Mouse (Mus musculus) heart, embryonic 16.5 days (tissue): ENCODE measurements around the gene Gm28038. TPM values are rescaled to one million over a fixed set of nuclear protein-coding genes. Genes with fewer than 3 reads are reported as not detected.
A peak's percentile ranks its signal among the peaks of the same experiment; 100 is the strongest.

Experiments used
- ATAC-seq: fragments of 200-750 bp; cut with Nextera tagmentation; replicated peaks from 2 replicates; pipeline ENCODE4 v1.8.0; 2017; ENCODE audit warnings: moderate number of reproducible peaks; ENCODE audit not compliant: insufficient read depth, low FRiP score; ENCODE audit errors: extremely low read depth
- H3K27ac ChIP-seq: fragments of 300-500 bp; sonication (generic); 2 replicates; pipeline ENCODE4 v1.5.1; 2014; ENCODE audit warnings: mild to moderate bottlenecking, low read length, control low read depth, moderate library complexity
- H3K27me3 ChIP-seq: fragments of 300-500 bp; sonication (generic); 2 replicates; pipeline ENCODE4 v1.6.1; 2014; ENCODE audit warnings: low read length, mixed read lengths; ENCODE audit not compliant: control insufficient read depth, insufficient read depth
- H3K36me3 ChIP-seq: fragments of 300-500 bp; sonication (generic); 2 replicates; pipeline ENCODE4 v1.6.1; 2014; ENCODE audit not compliant: control insufficient read depth, insufficient read depth
- H3K4me1 ChIP-seq: fragments of 300-500 bp; sonication (generic); 2 replicates; pipeline ENCODE4 v1.6.1; 2014; ENCODE audit warnings: low read length, mixed read lengths; ENCODE audit not compliant: control insufficient read depth, insufficient read depth
- H3K4me2 ChIP-seq: fragments of 300-500 bp; sonication (generic); 2 replicates; pipeline ENCODE4 v1.6.1; 2014; ENCODE audit warnings: low read depth, mild to moderate bottlenecking, control low read depth, low read length
- H3K4me3 ChIP-seq: fragments of 300-500 bp; sonication (generic); 2 replicates; pipeline ENCODE4 v1.5.1; 2014; ENCODE audit warnings: mild to moderate bottlenecking, control low read depth, low read length
- H3K9ac ChIP-seq: fragments of 300-500 bp; sonication (generic); 2 replicates; pipeline ENCODE4 v1.6.1; 2014; ENCODE audit warnings: low read length, control low read depth
- H3K9me3 ChIP-seq: fragments of 300-500 bp; sonication (generic); replicated peaks from 2 replicates; pipeline ENCODE4 v1.6.1; 2016; ENCODE audit warnings: low read length; ENCODE audit not compliant: control insufficient read depth
- WGBS: fragments of 180-500 bp; shearing (Covaris S2); extraction: QIAGEN DNeasy Blood & Tissue Kit; methylation state at CpG from one replicate; pipeline ENCODE4 v1.1.7; 2014; 5-methylcytosine and 5-hydroxymethylcytosine counted together
- polyA plus RNA-seq: library from polyadenylated mRNA; unstranded; fragments of >200 nt; fragmentation: Nextera tagmentation; extraction: Ambion mirVana; gene quantifications from 2 replicates; pipeline ENCODE4 v1.2.1, GENCODE M21; 2015

The Gm28038 gene
- polyA plus RNA-seq, 1 experiment from 2014 or later: not detected

DNA sequence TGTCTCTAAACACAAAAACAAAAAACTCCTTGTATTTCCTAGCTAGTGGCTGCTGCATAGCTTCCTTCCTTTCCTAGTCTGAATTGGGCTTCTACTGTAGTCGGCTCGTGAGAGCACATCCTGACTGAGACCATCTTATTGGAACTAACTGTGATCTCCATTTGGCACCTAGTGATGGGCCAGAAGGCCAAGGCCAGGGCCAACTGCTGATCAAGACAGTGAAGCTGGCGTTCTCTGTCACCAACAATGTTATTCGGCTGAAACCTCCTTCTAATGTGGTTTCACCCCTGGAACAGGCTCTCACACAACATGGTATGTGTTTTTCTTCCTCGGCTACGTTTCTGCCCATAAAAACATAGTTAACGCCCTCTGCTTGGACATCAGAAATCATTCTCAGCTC is 46.4 kb downstream of the Gm28038 start:
- H3K9me3 ChIP-seq: no peaks in the 10 kb centered on the region
- ATAC-seq: no peak
- H3K4me2 ChIP-seq: no peak overlapping the region
- H3K27ac ChIP-seq: no peak overlapping the region
- H3K4me1 ChIP-seq: no peaks in the 10 kb centered on the region
- no peak overlapping the region for H3K9ac ChIP-seq
- no peaks in the 10 kb centered on the region for H3K27me3 ChIP-seq
- peaks cover 67% of the 10 kb centered on the region for H3K36me3 ChIP-seq
- 88% methylated on average over 7 of the region's 7 CpGs for WGBS
- H3K4me3 ChIP-seq: no peak overlapping the region

- Histone ChIP-seq H3K9me3 (no peaks in the 10 kb centered on the region), H3K9ac (no peak overlapping the region), H3K4me3 (no peak overlapping the region), H3K36me3 (peaks cover 55% of the 10 kb centered on the region), H3K27ac (no peak overlapping the region), H3K27me3 (no peaks in the 10 kb centered on the region), H3K4me1 (no peaks in the 10 kb centered on the region), H3K4me2 (no peak overlapping the region)
- no peak for ATAC-seq
- 84% methylated on average over 3 of the region's 3 CpGs for WGBS
These were observed 47.9 kb downstream of the Gm28038 start for GRCm38 (mm10) chr2:30328791-30329190.

DNA sequence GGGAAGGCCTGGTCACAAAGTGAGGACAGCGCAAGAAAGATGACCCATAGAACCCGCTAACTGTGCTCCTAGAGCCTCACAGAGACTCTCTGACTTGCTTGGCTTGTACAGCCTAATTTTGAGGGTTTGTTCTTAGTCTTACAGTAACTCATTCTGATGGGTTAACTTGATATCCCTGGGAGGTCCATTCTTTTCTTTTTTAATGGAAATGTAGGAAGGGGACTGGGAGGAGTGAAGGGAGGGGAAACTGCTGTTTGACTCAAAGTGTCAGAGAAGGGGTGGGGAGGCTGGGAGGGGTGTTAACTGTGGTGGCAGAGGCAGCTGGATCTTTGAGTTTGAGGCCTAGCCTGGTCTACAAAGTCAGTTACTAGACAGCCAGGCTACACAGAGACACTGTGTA is 54.5 kb downstream of the Gm28038 start:
- no peak overlapping the region for H3K9ac ChIP-seq
- H3K27ac ChIP-seq: no peak overlapping the region
- no peak overlapping the region for H3K4me2 ChIP-seq
- H3K27me3 ChIP-seq: no peaks in the 10 kb centered on the region
- WGBS: 96% methylated on average over 2 of the region's 2 CpGs
- H3K9me3 ChIP-seq: no peaks in the 10 kb centered on the region
- H3K36me3 ChIP-seq: peaks cover 45% of the 10 kb centered on the region
- no peaks in the 10 kb centered on the region for H3K4me1 ChIP-seq
- no peak overlapping the region for H3K4me3 ChIP-seq
- ATAC-seq: no peak

DNA sequence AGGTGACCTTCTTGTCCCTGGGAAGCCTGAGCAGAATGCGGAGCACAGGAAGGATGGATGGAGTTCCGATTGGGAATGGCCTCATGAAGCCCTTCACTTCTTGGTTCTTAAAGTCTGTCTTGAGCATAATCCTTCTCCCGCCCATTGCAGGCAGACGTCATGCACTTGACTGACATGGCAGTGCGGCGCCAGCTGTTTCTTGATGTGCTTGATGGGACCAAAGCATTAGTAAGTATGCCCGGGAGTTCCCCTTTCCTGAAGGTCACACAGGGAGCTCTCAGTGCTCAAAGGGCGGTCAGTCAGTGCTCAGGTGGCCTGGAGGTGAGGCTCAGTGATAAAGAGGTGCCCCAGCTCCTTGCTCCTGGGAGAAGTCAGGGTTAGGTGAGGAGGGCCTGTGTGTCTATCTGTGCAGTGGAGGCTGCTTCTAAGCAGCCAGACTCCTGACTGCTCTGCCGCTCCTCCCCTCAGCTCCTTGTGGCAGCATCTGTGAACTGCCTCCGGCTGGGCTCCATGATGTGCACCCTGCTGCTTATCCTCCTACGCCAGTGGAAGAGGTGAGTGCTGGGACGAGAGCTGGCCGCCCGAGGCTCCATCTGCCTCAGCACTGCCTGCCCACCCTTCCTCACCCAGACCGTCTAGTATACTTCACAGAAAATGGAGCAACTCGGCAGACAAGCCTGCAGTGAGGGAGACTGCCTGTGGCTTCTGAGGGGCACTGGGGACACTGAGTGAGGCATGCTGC is 55.5 kb downstream of the Gm28038 start:
- no peaks in the 10 kb centered on the region for H3K27me3 ChIP-seq
- H3K4me3 ChIP-seq: no peak overlapping the region
- no peak for ATAC-seq
- H3K9me3 ChIP-seq: no peaks in the 10 kb centered on the region
- peaks cover 45% of the 10 kb centered on the region for H3K36me3 ChIP-seq
- H3K4me1 ChIP-seq: no peaks in the 10 kb centered on the region
- no peak overlapping the region for H3K27ac ChIP-seq
- H3K9ac ChIP-seq: no peak overlapping the region
- 80% methylated on average over 16 of the region's 16 CpGs for WGBS
- H3K4me2 ChIP-seq: no peak overlapping the region

DNA sequence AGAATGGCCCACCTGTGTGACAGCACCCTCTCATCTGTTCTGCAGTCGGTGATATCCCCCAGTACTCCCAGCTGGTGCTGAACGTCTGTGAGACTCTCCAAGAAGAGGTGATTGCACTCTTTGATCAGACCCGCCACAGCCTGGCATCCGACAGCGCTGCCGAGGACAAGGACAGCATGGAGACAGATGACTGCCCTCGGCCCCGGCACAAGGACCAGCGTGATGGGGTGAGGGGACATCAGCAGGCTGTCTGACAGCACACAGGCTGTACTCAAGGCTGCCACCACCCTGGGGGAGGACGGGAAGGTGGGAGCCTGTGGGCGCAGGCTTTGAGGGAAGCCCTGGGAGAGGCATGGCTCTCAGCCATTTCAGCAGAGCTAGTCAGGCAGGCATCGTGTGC is 56.3 kb downstream of the Gm28038 start:
- WGBS: 65% methylated on average over 12 of the region's 12 CpGs
- peaks cover 49% of the 10 kb centered on the region for H3K36me3 ChIP-seq
- no peak overlapping the region for H3K9ac ChIP-seq
- ATAC-seq: 0 out of 2 replicates have a peak, but pooled peaks have one; percentile 11
- H3K4me2 ChIP-seq: no peak overlapping the region
- no peak overlapping the region for H3K4me3 ChIP-seq
- no peaks in the 10 kb centered on the region for H3K4me1 ChIP-seq
- H3K27me3 ChIP-seq: no peaks in the 10 kb centered on the region
- H3K27ac ChIP-seq: no peak overlapping the region
- no peaks in the 10 kb centered on the region for H3K9me3 ChIP-seq

DNA sequence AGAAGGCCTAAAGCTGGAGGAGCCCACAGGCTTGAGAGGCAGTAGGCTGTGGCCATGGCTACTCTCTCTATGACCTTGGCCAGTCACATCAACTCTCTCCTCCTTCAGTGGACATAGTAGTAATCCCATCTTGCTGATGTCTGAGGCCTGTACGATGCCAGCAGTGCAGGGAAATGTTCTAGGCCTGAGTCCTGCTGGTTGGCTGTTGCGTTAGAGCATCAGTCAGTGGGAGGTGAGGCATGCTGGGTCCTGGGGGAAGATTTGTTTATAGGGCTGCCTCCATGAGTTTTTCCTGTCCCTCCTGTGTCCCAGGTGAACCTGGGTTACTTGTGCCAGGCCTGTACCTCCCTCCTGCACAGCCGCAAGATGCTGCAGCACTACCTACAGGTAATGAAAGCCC is 61.2 kb downstream of the Gm28038 start:
- Histone ChIP-seq H3K27me3 (no peaks in the 10 kb centered on the region), H3K27ac (no peak overlapping the region), H3K4me1 (peaks cover 15% of the 10 kb centered on the region), H3K4me3 (no peak overlapping the region), H3K4me2 (no peak overlapping the region), H3K36me3 (peaks cover 55% of the 10 kb centered on the region), H3K9me3 (no peaks in the 10 kb centered on the region), H3K9ac (no peak overlapping the region)
- no peak for ATAC-seq
- 84% methylated on average over 3 of the region's 3 CpGs for WGBS

DNA sequence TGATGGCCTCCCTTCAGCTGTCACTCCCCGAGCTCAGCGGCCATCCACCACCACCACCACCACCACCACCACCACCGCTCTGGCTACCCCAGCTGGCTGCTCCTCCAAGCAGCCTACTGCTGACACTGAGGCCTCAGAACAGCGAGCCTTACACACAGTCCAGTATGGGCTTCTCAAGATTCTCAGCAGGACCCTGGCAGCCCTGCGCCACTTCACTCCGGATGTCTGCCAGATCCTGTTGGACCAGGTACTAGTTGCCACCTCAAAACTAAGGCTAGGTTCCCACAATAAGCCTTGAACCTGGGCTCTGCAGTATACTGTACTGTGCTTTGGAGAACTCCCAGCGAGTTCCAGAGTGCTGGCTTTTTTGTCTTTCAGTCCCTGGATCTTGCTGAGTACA is 61.7 kb downstream of the Gm28038 start:
- 91% methylated on average over 7 of the region's 7 CpGs for WGBS
- Histone ChIP-seq H3K4me2 (no peak overlapping the region), H3K27me3 (no peaks in the 10 kb centered on the region), H3K9ac (no peak overlapping the region), H3K36me3 (peaks cover 55% of the 10 kb centered on the region), H3K27ac (no peak overlapping the region), H3K9me3 (no peaks in the 10 kb centered on the region), H3K4me1 (peaks cover 15% of the 10 kb centered on the region), H3K4me3 (no peak overlapping the region)
- no peak for ATAC-seq

GRCm38 (mm10) chr2:30343601-30344137 is 62.8 kb downstream of the Gm28038 start:
- Histone ChIP-seq H3K4me3 (no peak overlapping the region), H3K36me3 (peaks cover 65% of the 10 kb centered on the region), H3K27ac (peak overlapping the region; percentile 88), H3K9me3 (no peaks in the 10 kb centered on the region), H3K4me2 (peak overlapping the region; percentile 23; the same call in 1 of the 2 replicates), H3K27me3 (no peaks in the 10 kb centered on the region), H3K9ac (peak overlapping the region; percentile 19; the same call in 1 of the 2 replicates), H3K4me1 (peaks cover 15% of the 10 kb centered on the region)
- WGBS: 41% methylated on average over 14 of the region's 14 CpGs
- peak; percentile 74 for ATAC-seq

- no peaks in the 10 kb centered on the region for H3K27me3 ChIP-seq
- 86% methylated on average over 7 of the region's 7 CpGs for WGBS
- no peak overlapping the region for H3K9ac ChIP-seq
- H3K4me1 ChIP-seq: peaks cover 15% of the 10 kb centered on the region
- ATAC-seq: no peak
- H3K4me3 ChIP-seq: no peak overlapping the region
- H3K4me2 ChIP-seq: no peak overlapping the region
- H3K9me3 ChIP-seq: no peaks in the 10 kb centered on the region
- no peak overlapping the region for H3K27ac ChIP-seq
- H3K36me3 ChIP-seq: peaks cover 71% of the 10 kb centered on the region
These were observed 65.3 kb downstream of the Gm28038 start for GRCm38 (mm10) chr2:30345971-30346676.
